Mouse (Mus musculus): Measurements from ENCODE around the gene Repin1.

GRCm38 (mm10) chr6:48573981-48574380 lies 19.7 kb upstream of the Repin1 start:
- no peak for TF ChIP-seq POLR2A (IDR thresholded peaks at IDR 0.05; ENCODE audit: borderline replicate concordance, low read depth, low read length)
- no peak for TF ChIP-seq CTCF (IDR thresholded peaks at IDR 0.05; ENCODE audit: low read depth, low read length)

All from bone marrow macrophage, adult 2 months (primary cell).